Mouse (Mus musculus) neutrophil, adult 5-6 weeks (primary cell): ENCODE measurements around the gene Kdm2b. TPM values are rescaled to one million over a fixed set of nuclear protein-coding genes. Genes with fewer than 3 reads are reported as not detected.

Experiments used
- ATAC-seq: fragments of 151-379, 151-347 bp; 2 replicates; pipeline ENCODE4 v1.8.0; 2017; ENCODE audit warnings: mild to moderate bottlenecking, moderate TSS enrichment; ENCODE audit not compliant: insufficient number of reproducible peaks, poor library complexity, low FRiP score, severe bottlenecking; ENCODE audit errors: extremely low read depth
- total RNA-seq: library from RNA; stranded (forward); fragments of 200-1000 nt; gene quantifications from 2 replicates; pipeline ENCODE4 v1.2.3, GENCODE M21; 2017

Gene Kdm2b
- total RNA-seq, 1 experiment from 2014 or later: 27.4 TPM

DNA sequence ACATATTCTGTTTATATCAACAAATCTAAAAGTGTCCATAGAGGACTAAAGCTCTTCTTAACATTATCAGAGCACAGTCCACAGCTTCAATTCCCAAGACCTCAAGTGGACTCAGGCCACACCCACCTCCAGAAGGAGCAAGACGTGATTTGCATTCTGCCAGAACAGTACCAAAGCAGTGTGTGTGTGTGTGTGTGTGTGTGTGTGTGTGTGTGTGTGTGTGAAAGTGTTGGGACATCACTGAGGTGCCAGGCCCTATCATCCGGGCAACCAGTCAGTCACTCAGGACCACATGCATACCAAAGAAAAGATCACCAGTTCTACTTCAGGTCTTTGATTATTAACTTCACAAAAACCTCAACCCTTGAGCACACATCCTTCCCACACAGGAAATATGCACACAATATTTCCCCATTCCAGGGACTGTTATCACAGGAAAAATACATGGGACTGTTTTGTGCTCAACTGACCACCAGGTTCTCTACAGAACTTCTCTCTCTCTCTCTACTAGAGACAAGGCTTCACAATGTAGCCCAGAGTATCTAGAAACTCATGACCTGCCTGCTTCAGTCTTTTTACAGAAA lies 105.9 kb downstream of the Kdm2b start:
- ATAC-seq: no peak

- no peak for ATAC-seq
Observed at GRCm38 (mm10) chr5:122883237-122883636, 106.4 kb downstream of the Kdm2b start.

DNA sequence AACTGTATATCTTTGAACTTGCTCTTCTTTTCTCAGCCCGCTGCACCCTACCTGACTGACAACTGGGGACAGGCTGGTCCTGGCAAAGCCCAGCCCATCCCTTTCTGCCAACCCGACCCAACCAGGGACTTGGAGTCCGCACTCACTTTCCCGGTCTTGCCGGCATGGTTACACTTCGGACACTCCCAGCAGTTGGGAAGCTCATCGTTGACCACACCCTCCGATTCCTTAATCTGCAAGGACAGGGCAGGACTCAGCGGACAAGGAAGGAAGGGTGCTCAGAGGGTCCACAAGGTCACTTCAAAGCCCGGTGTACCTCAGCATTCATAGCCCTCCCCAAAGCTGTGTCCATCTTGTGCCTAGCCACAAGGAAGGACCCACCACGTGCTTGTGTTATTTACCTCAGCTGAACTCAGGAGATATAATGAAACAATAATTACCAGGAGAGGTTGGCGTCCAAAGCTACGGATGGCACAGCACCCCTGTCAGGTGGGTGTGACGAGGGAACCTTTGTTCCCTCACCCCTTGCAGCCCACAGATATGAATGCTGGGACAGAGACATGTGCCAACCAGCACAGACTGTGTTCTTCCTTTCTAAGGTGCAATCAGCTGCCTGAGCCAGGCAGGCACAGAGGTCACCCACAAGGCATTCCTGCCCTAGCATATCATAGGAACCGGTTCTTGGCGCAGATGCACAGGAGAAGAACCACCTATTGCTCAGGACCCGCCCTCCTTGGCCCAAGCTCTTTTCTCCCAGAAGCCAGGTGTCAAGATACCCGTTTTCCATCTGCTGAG lies 107.2 kb downstream of the Kdm2b start:
- ATAC-seq: no peak

DNA sequence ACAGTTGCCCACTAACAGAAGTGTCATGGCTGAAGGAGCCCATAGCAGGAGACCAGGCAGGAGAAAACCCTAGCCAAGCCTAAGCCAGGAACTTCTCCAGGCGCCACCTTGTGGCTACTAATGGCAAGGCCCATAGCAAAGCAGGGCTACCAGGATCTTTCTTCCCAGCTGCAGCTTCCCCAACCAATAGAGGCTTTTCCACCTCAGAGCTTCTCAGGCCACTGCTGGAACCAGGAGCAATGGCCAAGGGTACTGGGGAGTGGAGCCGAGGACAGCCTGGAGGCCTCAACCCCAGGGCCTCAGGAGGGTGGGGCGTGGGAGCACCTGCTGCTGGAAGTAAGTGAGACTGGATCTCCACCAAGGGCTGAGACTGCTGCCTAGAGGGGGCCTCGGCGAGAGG lies 108.3 kb downstream of the Kdm2b start:
- peak; percentile 47 for ATAC-seq

GRCm38 (mm10) chr5:122880241-122880980 lies 109.2 kb downstream of the Kdm2b start:
- ATAC-seq: no peak

DNA sequence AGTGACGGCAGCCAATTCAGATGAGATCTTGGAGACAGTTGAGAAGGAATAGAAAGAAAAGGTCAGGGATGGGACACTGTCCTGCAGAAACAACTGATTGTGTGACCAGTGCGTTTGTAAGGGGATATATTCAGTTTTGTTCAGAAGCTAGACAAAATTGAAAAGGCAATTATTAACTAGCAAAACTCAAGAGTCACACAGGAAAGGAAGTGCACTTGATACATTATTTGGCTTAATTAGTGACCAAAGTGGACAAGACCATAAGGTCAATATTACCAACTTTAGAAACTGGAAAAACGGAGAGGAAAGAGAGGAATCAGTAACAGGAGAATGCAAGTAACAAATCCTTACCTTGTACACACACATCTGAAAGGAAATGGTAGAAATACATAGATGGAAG lies 113.0 kb downstream of the Kdm2b start:
- ATAC-seq: no peak

DNA sequence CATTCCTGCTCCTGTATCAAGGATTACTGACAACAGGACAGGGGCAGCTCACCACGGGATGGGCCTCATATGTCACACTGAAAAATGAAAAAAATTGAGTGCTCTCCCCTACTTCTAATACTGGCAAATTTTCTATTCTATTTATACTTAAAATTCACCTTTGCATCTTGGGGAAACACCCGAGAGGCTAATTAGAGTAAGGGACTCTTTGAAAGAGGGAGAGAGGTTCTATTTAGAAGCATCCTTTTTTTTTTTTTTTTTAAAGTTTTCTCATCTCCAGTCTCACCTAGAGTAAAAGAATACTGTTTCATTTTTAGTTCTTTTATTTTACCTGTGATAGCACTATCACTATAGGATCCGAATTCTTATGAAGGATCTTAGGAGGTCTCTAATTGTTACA lies 115.3 kb downstream of the Kdm2b start:
- no peak for ATAC-seq

DNA sequence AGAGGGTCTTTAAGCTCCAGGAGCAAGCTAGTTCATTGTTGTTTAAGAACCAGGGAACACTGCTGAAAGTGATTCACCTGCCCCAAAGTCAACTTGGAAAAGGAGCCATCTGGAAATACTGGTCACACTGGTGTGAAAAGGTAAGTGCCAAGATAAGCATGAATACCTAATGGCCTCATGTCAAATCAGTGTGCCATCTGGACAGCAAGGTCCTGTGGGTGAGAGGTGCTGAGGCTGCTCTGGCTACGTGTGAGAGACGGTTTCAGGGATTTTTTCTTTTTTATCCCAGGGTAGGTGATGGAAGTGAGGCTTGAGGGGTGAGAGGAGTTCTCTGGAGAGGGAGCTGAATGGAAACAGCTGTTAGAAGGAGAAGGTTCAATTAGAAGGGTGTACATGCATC lies 116.0 kb downstream of the Kdm2b start:
- ATAC-seq: no peak

DNA sequence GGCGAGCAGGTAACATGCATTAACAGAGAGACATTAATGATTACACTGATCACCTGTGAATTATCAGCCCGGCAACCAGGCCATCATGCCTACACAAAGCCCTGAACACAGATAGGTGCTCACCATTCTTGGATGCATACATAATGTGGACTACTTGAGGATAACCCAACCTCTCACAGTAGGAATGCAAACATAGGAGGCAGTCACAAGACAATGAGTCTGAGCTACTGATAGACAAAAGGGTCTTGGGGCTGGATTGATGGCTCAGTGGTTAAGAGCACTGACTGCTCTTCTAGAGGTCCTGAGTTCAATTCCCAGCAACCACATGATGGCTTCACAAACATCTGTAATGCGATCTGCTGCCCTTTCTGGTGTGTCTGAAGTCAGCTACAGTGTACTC lies 117.0 kb downstream of the Kdm2b start:
- no peak for ATAC-seq

- ATAC-seq: no peak
Observed at GRCm38 (mm10) chr5:122863053-122863452, 126.6 kb downstream of the Kdm2b start.

DNA sequence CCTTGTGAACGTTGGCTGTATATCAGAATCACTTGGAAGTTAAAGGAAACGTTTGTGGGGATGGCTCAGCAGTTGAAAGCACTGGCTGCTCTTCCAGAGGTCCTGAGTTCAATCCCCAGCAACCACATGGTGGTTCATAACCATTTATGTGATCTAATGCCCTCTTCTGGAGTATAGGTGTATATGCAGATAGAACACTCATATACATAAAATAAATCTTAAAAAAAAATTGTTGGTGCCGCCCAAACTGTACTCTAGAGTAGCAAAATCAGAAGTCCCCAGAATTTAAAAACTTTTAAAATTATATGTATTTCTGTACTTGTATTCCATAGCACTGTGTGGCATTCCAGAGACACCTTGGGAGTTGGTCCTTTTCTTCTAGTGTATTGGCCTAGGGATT lies 133.8 kb downstream of the Kdm2b start:
- 0 out of 2 replicates have a peak, but pooled peaks have one; percentile 41 for ATAC-seq

DNA sequence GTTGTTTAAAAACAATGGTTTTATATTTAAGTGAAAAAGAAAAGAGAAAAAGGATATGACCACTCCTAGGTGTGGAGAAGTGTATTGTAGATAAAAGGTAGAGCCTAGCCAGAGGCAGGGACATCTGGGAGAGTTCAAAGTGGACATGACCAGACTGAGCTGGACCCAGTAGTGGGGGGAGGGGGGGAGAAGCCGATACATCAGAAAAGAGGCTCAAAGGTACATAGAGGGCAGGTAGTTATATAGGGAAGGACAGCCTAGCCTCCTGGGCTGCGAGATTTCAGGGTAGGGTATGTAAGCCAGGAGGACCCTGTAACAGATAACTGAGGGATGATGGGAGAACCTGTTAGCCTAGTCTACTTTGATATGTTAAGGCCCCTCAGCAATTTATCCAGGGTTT lies 137.0 kb downstream of the Kdm2b start:
- ATAC-seq: no peak

- peak; percentile 37 for ATAC-seq
Observed at GRCm38 (mm10) chr5:122850319-122851002, 139.2 kb downstream of the Kdm2b start.

DNA sequence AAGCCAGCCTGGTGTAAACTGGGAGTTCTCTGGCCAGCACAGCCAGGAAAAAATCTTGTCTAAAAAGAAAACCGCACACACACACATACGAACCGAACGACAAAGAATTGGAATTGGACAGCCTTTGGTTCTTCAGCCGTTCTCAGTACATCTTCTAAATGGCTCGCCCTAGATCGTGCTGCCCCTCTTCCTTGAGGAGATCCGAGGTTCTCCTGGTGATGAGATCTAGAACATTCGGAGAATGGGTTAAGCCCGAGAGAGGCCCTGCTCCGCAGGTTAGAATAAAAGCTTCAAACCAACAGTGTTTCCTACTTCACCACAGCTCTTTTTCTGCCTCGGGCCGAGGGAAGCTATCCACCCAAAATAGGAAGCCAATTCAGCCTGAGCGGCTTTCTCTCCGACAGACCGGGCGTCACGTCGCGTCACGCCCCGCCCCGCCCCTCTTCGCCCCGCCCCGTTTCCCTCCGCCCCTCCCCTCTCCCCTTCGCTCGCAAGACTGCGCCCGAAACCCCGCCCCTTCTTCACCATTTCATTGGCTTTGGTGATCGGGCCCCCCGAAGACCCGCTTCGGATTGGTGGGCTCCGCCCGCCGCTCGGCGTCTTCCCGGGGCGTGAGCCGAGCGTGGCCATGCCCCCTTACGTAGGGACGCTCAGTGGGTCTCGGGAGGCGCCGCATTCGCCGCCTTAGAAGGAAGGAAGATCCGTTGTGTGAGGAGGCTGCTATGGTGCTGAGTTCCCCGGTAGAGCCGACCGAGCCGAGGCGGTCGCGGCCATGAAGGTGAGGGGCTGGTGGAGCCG lies 139.9 kb downstream of the Kdm2b start, which contains the start of gene Rnf34:
Rnf34 (plus strand) TSS at position 528 of the 798 bp plus-strand sequence.
- ATAC-seq: peak; percentile 93

DNA sequence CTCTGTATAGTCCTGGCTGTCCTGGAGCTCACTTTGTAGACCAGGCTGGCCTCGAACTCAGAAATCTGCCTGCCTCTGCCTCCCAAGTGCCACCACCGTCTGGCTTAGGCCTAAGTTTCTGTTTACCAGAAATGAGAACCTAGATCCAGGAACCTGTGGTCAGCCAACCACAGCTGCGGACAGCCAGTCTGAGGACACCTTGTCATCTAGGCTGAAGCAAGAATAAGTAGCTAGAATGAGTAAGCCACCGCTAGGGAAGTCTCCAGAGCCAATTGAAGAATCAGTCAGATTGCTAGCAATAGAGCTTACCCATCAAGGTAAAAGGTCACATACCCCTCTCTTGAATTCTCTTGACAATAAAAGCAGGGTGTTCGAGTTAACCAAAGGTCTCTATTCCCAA lies 145.8 kb downstream of the Kdm2b start:
- peak; percentile 97 for ATAC-seq

- ATAC-seq: no peak
Observed at GRCm38 (mm10) chr5:122841126-122841525, 148.5 kb downstream of the Kdm2b start.

- no peak for ATAC-seq
Observed at GRCm38 (mm10) chr5:122832996-122833395, 156.6 kb downstream of the Kdm2b start.

- ATAC-seq: no peak
Observed at GRCm38 (mm10) chr5:122832536-122832935, 157.1 kb downstream of the Kdm2b start.

GRCm38 (mm10) chr5:122825099-122825498 lies 164.5 kb downstream of the Kdm2b start:
- ATAC-seq: no peak
